Mouse (Mus musculus) megakaryocyte-erythroid progenitor cell, adult 5-6 weeks (primary cell): ENCODE results near the gene Pank4. TPM values are rescaled to one million over a fixed set of nuclear protein-coding genes. Genes with fewer than 3 reads are reported as not detected.
A peak's percentile ranks its signal among the peaks of the same experiment; 100 is the strongest.

Experiments
- ATAC-seq: replicated peaks from 2 replicates; pipeline ENCODE4 v1.8.0; 2016; ENCODE audit warnings: mild to moderate bottlenecking, inconsistent platforms; ENCODE audit not compliant: severe bottlenecking, poor library complexity, low FRiP score, low TSS enrichment
- total RNA-seq, 2 experiments: library from RNA; stranded (forward) in 1 of 2; stranded (reverse) in 1 of 2; fragments of 200-1000, 215-1000 nt in 1 of 2; fragments of >200 nt in 1 of 2; fragmentation: Nextera tagmentation in 1 of 2; gene quantifications; 2 replicates each; pipeline ENCODE4 v1.2.3; 2014 to 2017

Pank4 gene
- total RNA-seq, 2 experiments from 2014 or later, result 35.9 to 97.3 TPM

GRCm38 (mm10) chr4:154941831-154942230, 22.1 kb upstream of the Pank4 start:
- ATAC-seq, result no peak

GRCm38 (mm10) chr4:154942632-154943322, 21.1 kb upstream of the Pank4 start:
- ATAC-seq, result no peak

- ATAC-seq, result no peak
These were observed 20.4 kb upstream of the Pank4 start for GRCm38 (mm10) chr4:154943323-154944039.

- ATAC-seq, result peak; percentile 95
These were observed 19.8 kb upstream of the Pank4 start for GRCm38 (mm10) chr4:154944121-154944590.

- 0 out of 2 replicates have a peak, but pooled peaks have one; percentile 17 for ATAC-seq
These were observed 17.6 kb upstream of the Pank4 start for GRCm38 (mm10) chr4:154946319-154946718.

- no peak for ATAC-seq
These were observed 15.6 kb upstream of the Pank4 start for GRCm38 (mm10) chr4:154948066-154948939.

- ATAC-seq, result no peak
These were observed 14.9 kb upstream of the Pank4 start for GRCm38 (mm10) chr4:154948940-154949588.

GRCm38 (mm10) chr4:154949589-154949982, 14.3 kb upstream of the Pank4 start:
- ATAC-seq, result no peak

GRCm38 (mm10) chr4:154952461-154953241, 11.3 kb upstream of the Pank4 start:
- no peak for ATAC-seq

- ATAC-seq, result no peak
These were observed 7.3 kb upstream of the Pank4 start for GRCm38 (mm10) chr4:154956604-154957003.

- no peak for ATAC-seq
These were observed 6.5 kb upstream of the Pank4 start for GRCm38 (mm10) chr4:154957289-154957993.

GRCm38 (mm10) chr4:154958171-154958570, 5.8 kb upstream of the Pank4 start:
- no peak for ATAC-seq

- ATAC-seq, result no peak
These were observed 5.3 kb upstream of the Pank4 start for GRCm38 (mm10) chr4:154958621-154959020.

- no peak for ATAC-seq
These were observed 3.8 kb upstream of the Pank4 start for GRCm38 (mm10) chr4:154960021-154960689.

GRCm38 (mm10) chr4:154960690-154961225, 3.2 kb upstream of the Pank4 start, which contains the start of gene Hes5:
Gene Hes5, plus strand, starts transcription at chr4:154960923.
- ATAC-seq, result no peak

GRCm38 (mm10) chr4:154961226-154961738, 2.6 kb upstream of the Pank4 start:
- ATAC-seq, result no peak

- no peak for ATAC-seq
These were observed 2.0 kb upstream of the Pank4 start for GRCm38 (mm10) chr4:154961911-154962310.
